Mouse (Mus musculus) forebrain, embryonic 11.5 days (tissue): ENCODE data around the gene Ldb1. TPM values are rescaled to one million over a fixed set of nuclear protein-coding genes. Genes with fewer than 3 reads are reported as not detected.

Experiments used
- ATAC-seq: fragments of 200-750 bp; cut with Nextera tagmentation; replicated peaks from 2 replicates; pipeline ENCODE4 v1.8.0; 2017; ENCODE audit warnings: moderate TSS enrichment; ENCODE audit not compliant: low FRiP score
- DNase-seq: peaks from one replicate; pipeline ENCODE4 v3.0.0-alpha.2; 2017; ENCODE audit warnings: low spot score
- H3K27ac ChIP-seq: fragments of 300-500 bp; sonication (generic); 2 replicates; pipeline ENCODE4 v1.5.1; 2014; ENCODE audit warnings: low read depth, low read length
- H3K27me3 ChIP-seq: fragments of 300-500 bp; sonication (generic); 2 replicates; pipeline ENCODE4 v1.6.1; 2014; ENCODE audit warnings: mild to moderate bottlenecking, low read length, mixed read lengths; ENCODE audit not compliant: control insufficient read depth, insufficient read depth
- H3K36me3 ChIP-seq: fragments of 300-500 bp; sonication (generic); 2 replicates; pipeline ENCODE4 v1.6.1; 2014; ENCODE audit warnings: mild to moderate bottlenecking, low read length, moderate library complexity, mixed read lengths; ENCODE audit not compliant: control insufficient read depth, insufficient read depth
- H3K4me1 ChIP-seq: fragments of 300-500 bp; sonication (generic); replicated peaks from 2 replicates; pipeline ENCODE4 v1.6.1; 2014; ENCODE audit warnings: low read length, mixed read lengths; ENCODE audit not compliant: control insufficient read depth, insufficient read depth
- H3K4me2 ChIP-seq: fragments of 300-500 bp; sonication (generic); 2 replicates; pipeline ENCODE4 v1.6.1; 2014; ENCODE audit warnings: low read depth, mild to moderate bottlenecking, low read length, moderate library complexity, mixed read lengths; ENCODE audit not compliant: severe bottlenecking
- H3K4me3 ChIP-seq: fragments of 300-500 bp; sonication (generic); 2 replicates; pipeline ENCODE4 v1.5.1; 2014; ENCODE audit warnings: low read depth, low read length
- H3K9ac ChIP-seq: fragments of 300-500 bp; sonication (generic); 2 replicates; pipeline ENCODE4 v1.6.1; 2014; ENCODE audit warnings: low read length
- H3K9me3 ChIP-seq: fragments of 300-500 bp; sonication (generic); 2 replicates; pipeline ENCODE4 v1.6.1; 2016; ENCODE audit warnings: low read length, mixed read lengths; ENCODE audit not compliant: control insufficient read depth
- WGBS: fragments of 180-500 bp; shearing (Covaris S2); extraction: QIAGEN DNeasy Blood & Tissue Kit; methylation state at CpG from one replicate; pipeline ENCODE4 v1.1.7; 2014; 5-methylcytosine and 5-hydroxymethylcytosine counted together
- polyA plus RNA-seq: library from polyadenylated mRNA; unstranded; fragments of >200 nt; fragmentation: Nextera tagmentation; extraction: Ambion mirVana; gene quantifications from 2 replicates; pipeline ENCODE4 v1.2.1, GENCODE M21; 2014

Gene Ldb1
- polyA plus RNA-seq, 1 experiment from 2014 or later = 104 TPM

- ATAC-seq = no peak
- WGBS = 98% methylated on average over 3 of the region's 3 CpGs
- no peak overlapping the region for H3K4me3 ChIP-seq
- H3K4me1 ChIP-seq = no peaks in the 10 kb centered on the region
- no peaks in the 10 kb centered on the region for H3K27me3 ChIP-seq
- H3K9me3 ChIP-seq = no peaks in the 10 kb centered on the region
- H3K4me2 ChIP-seq = no peak overlapping the region
- no peak for DNase-seq
- H3K9ac ChIP-seq = no peak overlapping the region
- H3K27ac ChIP-seq = no peak overlapping the region
- no peaks in the 10 kb centered on the region for H3K36me3 ChIP-seq
Measured at GRCm38 (mm10) chr19:45988238-45988637, 56.8 kb downstream of the Ldb1 start.

DNA sequence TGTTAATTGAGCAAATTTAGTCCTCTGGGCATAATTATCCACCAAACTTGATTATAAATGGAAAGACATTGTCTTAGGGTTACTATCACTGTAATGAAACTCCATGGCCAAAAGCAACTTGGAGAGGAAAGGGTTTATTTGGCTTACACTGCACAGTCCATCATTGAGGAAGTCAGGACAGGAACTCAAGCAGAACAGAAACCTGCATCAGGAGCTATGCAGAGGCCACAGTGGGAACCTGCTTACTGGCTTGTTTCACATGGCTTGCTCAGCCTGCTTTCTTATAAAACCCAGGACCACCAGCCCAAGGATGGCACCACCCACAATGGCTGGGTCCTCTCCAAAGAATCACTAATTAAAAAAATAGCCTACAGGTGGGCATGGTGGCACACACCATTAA is 60.6 kb downstream of the Ldb1 start:
- ATAC-seq (no peak), DNase-seq (no peak)
- Histone ChIP-seq H3K9ac (no peak overlapping the region), H3K36me3 (no peaks in the 10 kb centered on the region), H3K27me3 (no peaks in the 10 kb centered on the region), H3K4me1 (no peaks in the 10 kb centered on the region), H3K4me2 (no peak overlapping the region), H3K9me3 (no peaks in the 10 kb centered on the region), H3K4me3 (no peak overlapping the region), H3K27ac (no peak overlapping the region)

Other genes starting within 250 kb of the Ldb1 start
- 0.76 and 1.5 TPM in 2 replicates for gene Kcnip2, start 229.2 kb downstream of the Ldb1 start, polyA plus RNA-seq
- 17.2 and 19.4 TPM in 2 replicates for gene Armh3, start 46.7 kb downstream of the Ldb1 start, polyA plus RNA-seq
- gene Hps6, start 41.7 kb downstream of the Ldb1 start, polyA plus RNA-seq = 2.5 and 3.7 TPM in 2 replicates
- 60.7 and 61.3 TPM in 2 replicates for gene Pprc1, start 328 bp downstream of the Ldb1 start, polyA plus RNA-seq
- gene Nolc1, start 30.6 kb upstream of the Ldb1 start, polyA plus RNA-seq = 132 and 133 TPM in 2 replicates
- 0.13 and 0.23 TPM in 2 replicates for gene Elovl3, start 86.7 kb upstream of the Ldb1 start, polyA plus RNA-seq
- not detected in 2 replicates for gene Pitx3, start 103.1 kb upstream of the Ldb1 start, polyA plus RNA-seq
- gene Gbf1, start 107.3 kb upstream of the Ldb1 start, polyA plus RNA-seq = 49.0 and 51.4 TPM in 2 replicates